Mouse (Mus musculus) common myeloid progenitor, adult 5-6 weeks (primary cell): Measurements from ENCODE around the gene Pdcd1lg2. TPM values are rescaled to one million over a fixed set of nuclear protein-coding genes. Genes with fewer than 3 reads are reported as not detected.

Source experiments
- ATAC-seq: replicated peaks from 2 replicates; pipeline ENCODE4 v1.8.0; 2016; ENCODE audit warnings: low read depth, mild to moderate bottlenecking, moderate TSS enrichment, inconsistent platforms; ENCODE audit not compliant: poor library complexity, severe bottlenecking
- total RNA-seq: library from RNA; stranded (forward); fragments of 200-1000, 187-1606 nt; gene quantifications from 2 replicates; pipeline ENCODE4 v1.2.3, GENCODE M21; 2017

Gene Pdcd1lg2
- total RNA-seq, 1 experiment from 2014 or later: 0.27 TPM

- ATAC-seq: no peak
Measured at GRCm38 (mm10) chr19:29416393-29416902, 5.7 kb downstream of the Pdcd1lg2 start.

GRCm38 (mm10) chr19:29417188-29417587 lies 6.5 kb downstream of the Pdcd1lg2 start:
- no peak for ATAC-seq

GRCm38 (mm10) chr19:29417894-29418293 lies 7.2 kb downstream of the Pdcd1lg2 start:
- no peak for ATAC-seq

- ATAC-seq: peak; percentile 73
Measured at GRCm38 (mm10) chr19:29418661-29419115, 8.0 kb downstream of the Pdcd1lg2 start.

- ATAC-seq: no peak
Measured at GRCm38 (mm10) chr19:29419506-29419905, 8.8 kb downstream of the Pdcd1lg2 start.

GRCm38 (mm10) chr19:29419946-29420345 lies 9.2 kb downstream of the Pdcd1lg2 start:
- ATAC-seq: no peak

GRCm38 (mm10) chr19:29420397-29420796 lies 9.7 kb downstream of the Pdcd1lg2 start:
- no peak for ATAC-seq

GRCm38 (mm10) chr19:29422013-29422645 lies 11.4 kb downstream of the Pdcd1lg2 start:
- no peak for ATAC-seq

- ATAC-seq: no peak
Measured at GRCm38 (mm10) chr19:29422796-29423195, 12.1 kb downstream of the Pdcd1lg2 start.

- peak; percentile 39; the same call in 1 of the 2 replicates for ATAC-seq
Measured at GRCm38 (mm10) chr19:29430516-29430915, 19.8 kb downstream of the Pdcd1lg2 start.

- ATAC-seq: peak; percentile 95
Measured at GRCm38 (mm10) chr19:29430953-29431352, 20.2 kb downstream of the Pdcd1lg2 start.

- ATAC-seq: peak; percentile 52; the same call in 1 of the 2 replicates
Measured at GRCm38 (mm10) chr19:29436793-29437479, 26.2 kb downstream of the Pdcd1lg2 start.

GRCm38 (mm10) chr19:29437849-29438248 lies 27.1 kb downstream of the Pdcd1lg2 start:
- no peak for ATAC-seq

- no peak for ATAC-seq
Measured at GRCm38 (mm10) chr19:29439242-29439641, 28.5 kb downstream of the Pdcd1lg2 start.

GRCm38 (mm10) chr19:29442492-29442891 lies 31.8 kb downstream of the Pdcd1lg2 start:
- no peak for ATAC-seq

- ATAC-seq: no peak
Measured at GRCm38 (mm10) chr19:29444364-29444763, 33.6 kb downstream of the Pdcd1lg2 start.

- 0 out of 2 replicates have a peak, but pooled peaks have one; percentile 42 for ATAC-seq
Measured at GRCm38 (mm10) chr19:29448373-29448772, 37.7 kb downstream of the Pdcd1lg2 start.

GRCm38 (mm10) chr19:29450376-29450775 lies 39.7 kb downstream of the Pdcd1lg2 start:
- no peak for ATAC-seq

- ATAC-seq: peak; percentile 73
Measured at GRCm38 (mm10) chr19:29454141-29454601, 43.5 kb downstream of the Pdcd1lg2 start.

- ATAC-seq: no peak
Measured at GRCm38 (mm10) chr19:29455156-29455555, 44.4 kb downstream of the Pdcd1lg2 start.

- ATAC-seq: no peak
Measured at GRCm38 (mm10) chr19:29457982-29458381, 47.3 kb downstream of the Pdcd1lg2 start.
